Mouse (Mus musculus) intestine, postnatal 0 days (tissue): ENCODE measurements around the gene Nsl1. TPM values are rescaled to one million over a fixed set of nuclear protein-coding genes. Genes with fewer than 3 reads are reported as not detected.
A peak's percentile ranks its signal among the peaks of the same experiment; 100 is the strongest.
"Not testable (repeated sequence)": the region's sequence is repeated elsewhere in the genome, so short reads cannot be mapped to it uniquely, and the experiment has no call there.

Experiments
- ATAC-seq: fragments of 200-750 bp; cut with Nextera tagmentation; 2 replicates; pipeline ENCODE4 v1.8.0; 2017; ENCODE audit warnings: mild to moderate bottlenecking, moderate TSS enrichment, moderate library complexity
- H3K27ac ChIP-seq: fragments of 300-500 bp; sonication (generic); 2 replicates; pipeline ENCODE4 v1.5.1; 2014; ENCODE audit warnings: mild to moderate bottlenecking, low read depth, low read length, moderate library complexity
- H3K27me3 ChIP-seq: fragments of 300-500 bp; sonication (generic); replicated peaks from 2 replicates; pipeline ENCODE4 v1.6.1; 2014; ENCODE audit warnings: low read length, mixed read lengths; ENCODE audit not compliant: control insufficient read depth, insufficient read depth
- H3K36me3 ChIP-seq: fragments of 300-500 bp; sonication (generic); 2 replicates; pipeline ENCODE4 v1.6.1; 2014; ENCODE audit warnings: mild to moderate bottlenecking, moderate library complexity; ENCODE audit not compliant: control insufficient read depth, insufficient read depth
- H3K4me1 ChIP-seq: fragments of 300-500 bp; sonication (generic); replicated peaks from 2 replicates; pipeline ENCODE4 v1.6.1; 2014; ENCODE audit warnings: antibody characterized with exemption, low read length, mixed read lengths; ENCODE audit not compliant: control insufficient read depth, insufficient read depth
- H3K4me2 ChIP-seq: fragments of 300-500 bp; sonication (generic); replicated peaks from 2 replicates; pipeline ENCODE4 v1.6.1; 2014; ENCODE audit warnings: low read depth, mild to moderate bottlenecking, moderate library complexity
- H3K4me3 ChIP-seq: fragments of 300-500 bp; sonication (generic); 2 replicates; pipeline ENCODE4 v1.5.1; 2014; ENCODE audit warnings: low read depth, low read length
- H3K9ac ChIP-seq: fragments of 300-500 bp; sonication (generic); 2 replicates; pipeline ENCODE4 v1.6.1; 2014; ENCODE audit warnings: mild to moderate bottlenecking, low read depth, low read length
- H3K9me3 ChIP-seq: fragments of 300-500 bp; sonication (generic); 2 replicates; pipeline ENCODE4 v1.6.1; 2016; ENCODE audit warnings: mixed run types; ENCODE audit not compliant: control insufficient read depth
- CTCF ChIP-seq: sonication (generic); IDR thresholded peaks from 2 replicates; pipeline ENCODE4 v1.5.1; 2016; ENCODE audit warnings: low read depth, mild to moderate bottlenecking, control low read depth, antibody characterized with exemption, moderate library complexity
- WGBS: fragments of 180-500 bp; shearing (Covaris S2); extraction: QIAGEN DNeasy Blood & Tissue Kit; methylation state at CpG from one replicate; pipeline ENCODE4 v1.1.7; 2014; 5-methylcytosine and 5-hydroxymethylcytosine counted together
- polyA plus RNA-seq: library from polyadenylated mRNA; unstranded; fragments of >200 nt; fragmentation: Nextera tagmentation; extraction: Ambion mirVana; gene quantifications from 2 replicates; pipeline ENCODE4 v1.2.1, GENCODE M21; 2015

The Nsl1 gene
- polyA plus RNA-seq, 1 experiment from 2014 or later: 3.8 TPM

DNA sequence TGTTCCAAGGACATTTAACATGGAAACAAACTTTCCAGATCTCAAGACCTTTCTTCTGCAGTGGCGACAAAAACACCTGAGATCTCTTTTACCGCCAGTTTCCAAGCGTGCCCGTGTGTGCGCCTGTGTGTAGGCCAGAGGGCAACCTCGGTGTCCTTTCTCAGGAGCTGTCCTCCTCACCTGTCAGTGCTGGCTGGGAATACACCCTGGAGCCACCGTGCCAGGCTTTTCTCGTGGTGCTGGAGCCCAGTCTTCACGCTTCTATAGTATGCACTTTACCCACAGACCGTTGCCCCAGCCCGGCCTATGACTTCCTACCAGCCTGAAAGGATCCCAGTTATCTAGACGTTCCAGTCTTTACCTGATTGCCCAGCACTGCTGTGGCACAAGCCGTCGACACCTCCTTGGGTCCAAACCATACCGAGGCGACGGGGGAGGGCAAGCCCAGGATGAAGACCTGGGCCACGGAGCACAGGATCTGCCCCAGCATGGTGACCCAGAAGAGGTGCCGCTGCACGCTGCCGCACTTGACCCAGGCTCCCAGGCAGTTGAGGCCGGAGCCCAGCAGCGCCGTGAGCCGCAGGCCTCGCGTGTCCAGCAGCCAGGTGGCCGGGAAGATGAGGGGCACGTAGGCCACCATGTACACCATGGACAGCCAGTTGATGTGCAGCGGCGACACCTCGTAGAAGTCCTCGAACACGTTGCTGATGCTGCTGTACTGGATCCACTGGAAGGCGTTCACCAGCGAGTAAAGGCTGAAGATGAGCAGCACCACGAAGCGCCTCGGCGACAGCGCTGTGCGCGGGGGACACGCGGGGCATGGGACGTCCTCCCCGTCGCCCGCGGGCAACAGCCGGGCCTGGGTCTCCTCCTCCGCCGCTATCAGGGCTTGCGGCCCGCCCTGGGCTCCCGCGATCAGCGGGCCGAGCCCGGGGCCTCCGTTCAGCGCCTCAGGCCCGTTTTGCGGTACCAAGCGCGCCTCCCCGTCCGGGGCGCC lies 37.5 kb upstream of the Nsl1 start:
- no peak for TF ChIP-seq CTCF
- H3K9ac ChIP-seq: peak overlapping the region; percentile 94
- H3K4me1 ChIP-seq: peaks cover 10% of the 10 kb centered on the region
- ATAC-seq: peak; percentile 2; the same call in 1 of the 2 replicates
- H3K27ac ChIP-seq: peak overlapping the region; percentile 90
- H3K9me3 ChIP-seq: no peaks in the 10 kb centered on the region
- peaks cover 6% of the 10 kb centered on the region; the same call in 1 of the 2 replicates for H3K36me3 ChIP-seq
- H3K4me3 ChIP-seq: peak overlapping the region; percentile 90
- no peaks in the 10 kb centered on the region for H3K27me3 ChIP-seq
- peak overlapping the region; percentile 91 for H3K4me2 ChIP-seq
- WGBS: 2% methylated on average over 69 of the region's 69 CpGs

DNA sequence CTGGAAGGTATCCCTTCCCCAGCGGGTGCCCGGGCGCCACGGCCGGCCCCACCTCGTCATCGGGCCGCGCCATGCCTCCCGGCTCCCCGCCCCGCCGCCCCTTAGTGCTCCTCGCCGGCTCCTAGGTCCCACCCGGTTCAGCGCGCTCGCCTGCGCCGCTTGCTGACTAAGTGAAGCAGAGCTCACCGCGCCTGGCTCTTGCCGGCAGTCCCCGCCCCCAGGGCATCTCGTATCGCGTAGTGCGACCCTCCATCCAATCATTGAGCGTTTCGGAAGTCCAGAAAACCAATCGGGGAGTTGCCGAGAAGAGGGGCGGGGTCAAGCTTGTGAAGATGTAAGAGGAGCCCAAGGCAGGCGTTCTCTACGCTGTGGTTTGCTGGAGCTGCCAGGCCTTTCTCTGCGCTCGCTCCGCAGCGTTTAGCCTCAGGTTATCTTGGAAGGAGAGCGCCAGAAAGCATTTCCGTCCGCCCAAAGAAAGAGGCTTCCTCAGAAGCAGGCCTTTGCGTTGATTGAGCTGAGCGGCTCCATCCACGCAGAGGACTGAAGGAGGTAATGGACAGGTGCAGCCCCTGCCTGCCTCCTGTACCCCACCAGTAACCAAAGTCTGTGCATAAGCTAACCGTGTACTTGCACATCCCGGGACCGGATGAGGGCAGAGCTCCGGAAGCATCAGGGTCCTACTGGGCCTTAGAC lies 36.6 kb upstream of the Nsl1 start, which contains the start of gene Flvcr1:
Gene Flvcr1 (minus strand): TSS at position 138 of the 693 bp plus-strand sequence.
- H3K4me3 ChIP-seq: peak within 1 kb of the TSS; percentile 90
- peaks cover 6% of the 10 kb centered on the region; the same call in 1 of the 2 replicates for H3K36me3 ChIP-seq
- under 1% methylated on average over 50 of the region's 50 CpGs for WGBS
- peak; percentile 95 for ATAC-seq
- peak within 1 kb of the TSS; percentile 91 for H3K4me2 ChIP-seq
- H3K27ac ChIP-seq: peak within 1 kb of the TSS; percentile 90
- H3K9me3 ChIP-seq: no peaks in the 10 kb centered on the region
- H3K4me1 ChIP-seq: peaks cover 10% of the 10 kb centered on the region
- no peaks in the 10 kb centered on the region for H3K27me3 ChIP-seq
- peak; percentile 58 for TF ChIP-seq CTCF
- H3K9ac ChIP-seq: peak within 1 kb of the TSS; percentile 94

GRCm38 (mm10) chr1:191030182-191030581 lies 32.6 kb upstream of the Nsl1 start:
- Histone ChIP-seq H3K27ac (peak overlapping the region; percentile 82), H3K4me2 (no peak overlapping the region), H3K9ac (no peak overlapping the region), H3K4me3 (no peak overlapping the region), H3K36me3 (no peaks in the 10 kb centered on the region), H3K9me3 (no peaks in the 10 kb centered on the region), H3K27me3 (no peaks in the 10 kb centered on the region), H3K4me1 (peaks cover 3% of the 10 kb centered on the region)
- WGBS: 55% methylated on average over 10 of the region's 10 CpGs
- no peak for TF ChIP-seq CTCF
- no peak for ATAC-seq

DNA sequence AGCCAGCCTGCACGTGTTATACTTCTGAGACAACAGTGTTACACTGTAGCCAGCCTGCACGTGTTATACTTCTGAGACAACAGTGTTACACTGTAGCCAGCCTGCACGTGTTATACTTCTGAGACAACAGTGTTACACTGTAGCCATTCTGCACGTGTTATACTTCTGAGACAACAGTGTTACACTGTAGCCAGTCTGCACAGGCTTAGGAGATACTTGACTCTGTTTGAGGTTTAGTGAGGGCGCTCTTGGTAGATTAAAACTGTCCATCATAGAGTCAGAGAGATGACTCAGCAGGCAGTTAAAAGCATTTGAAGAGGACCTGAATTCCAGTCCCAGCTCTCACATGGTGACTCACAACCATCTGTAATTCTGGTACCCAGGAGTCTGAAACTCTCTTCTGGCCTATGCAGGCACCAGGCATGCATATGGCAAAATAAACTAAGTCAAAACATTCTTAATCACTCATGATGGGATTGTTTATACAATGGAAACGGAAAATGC lies 31.8 kb upstream of the Nsl1 start:
- H3K4me3 ChIP-seq, H3K9ac ChIP-seq: not testable (repeated sequence)
- 66% methylated on average over 6 of the region's 6 CpGs for WGBS

GRCm38 (mm10) chr1:191035649-191036048 lies 27.2 kb upstream of the Nsl1 start:
- Histone ChIP-seq H3K27me3 (no peaks in the 10 kb centered on the region), H3K36me3 (no peaks in the 10 kb centered on the region), H3K4me2 (no peak overlapping the region), H3K9me3 (no peaks in the 10 kb centered on the region), H3K27ac (no peak overlapping the region), H3K9ac (no peak overlapping the region), H3K4me3 (no peak overlapping the region), H3K4me1 (no peaks in the 10 kb centered on the region)
- 40% methylated on average over 4 of the region's 4 CpGs for WGBS
- TF ChIP-seq CTCF: no peak
- no peak for ATAC-seq

More for the DNA sequence above, 31.8 kb upstream of the Nsl1 start:
- H3K4me1 ChIP-seq, H3K27me3 ChIP-seq, H3K4me2 ChIP-seq, H3K9me3 ChIP-seq, ATAC-seq, H3K36me3 ChIP-seq: not testable (repeated sequence)
- peak overlapping the region; percentile 23; the same call in 1 of the 2 replicates for H3K27ac ChIP-seq
